Mouse (Mus musculus) B cell, adult 2 months (primary cell): ENCODE measurements around the gene Gpr87.

Source experiments
- DNase-seq, 2 experiments: peaks; one replicate each; pipeline ENCODE4 v3.0.0; 2022

Gene Gpr87

GRCm38 (mm10) chr3:59135911-59136653 lies 58.8 kb downstream of the Gpr87 start:
- no peak for DNase-seq

- DNase-seq = no peak
These were observed 61.7 kb downstream of the Gpr87 start for GRCm38 (mm10) chr3:59133189-59133588.

GRCm38 (mm10) chr3:59131966-59132365 lies 62.9 kb downstream of the Gpr87 start:
- DNase-seq = peak in 1 of 2 experiments; percentile 15

GRCm38 (mm10) chr3:59131081-59131480 lies 63.8 kb downstream of the Gpr87 start:
- no peak for DNase-seq

GRCm38 (mm10) chr3:59130431-59130830 lies 64.5 kb downstream of the Gpr87 start:
- peak; percentile 33 to 41 for DNase-seq

- no peak for DNase-seq
These were observed 65.4 kb downstream of the Gpr87 start for GRCm38 (mm10) chr3:59129547-59129946.
